Mouse (Mus musculus) forebrain, embryonic 13.5 days (tissue): ENCODE results near the gene Pola1. TPM values are rescaled to one million over a fixed set of nuclear protein-coding genes. Genes with fewer than 3 reads are reported as not detected.

Experiments used
- ATAC-seq: fragments of 200-750 bp; cut with Nextera tagmentation; 2 replicates; pipeline ENCODE4 v1.8.0; 2017
- H3K27ac ChIP-seq: fragments of 300-500 bp; sonication (generic); 2 replicates; pipeline ENCODE4 v1.5.1; 2015; ENCODE audit warnings: inconsistent platforms, mild to moderate bottlenecking, moderate library complexity
- H3K27me3 ChIP-seq: fragments of 300-500 bp; sonication (generic); 2 replicates; pipeline ENCODE4 v1.6.1; 2015; ENCODE audit warnings: mild to moderate bottlenecking, inconsistent platforms
- H3K36me3 ChIP-seq: fragments of 300-500 bp; sonication (generic); 2 replicates; pipeline ENCODE4 v1.6.1; 2015; ENCODE audit warnings: mild to moderate bottlenecking, inconsistent platforms; ENCODE audit not compliant: poor library complexity, severe bottlenecking
- H3K4me1 ChIP-seq: fragments of 300-500 bp; sonication (generic); 2 replicates; pipeline ENCODE4 v1.6.1; 2015; ENCODE audit warnings: inconsistent platforms
- H3K4me2 ChIP-seq: fragments of 300-500 bp; sonication (generic); 2 replicates; pipeline ENCODE4 v1.6.1; 2015; ENCODE audit warnings: inconsistent platforms, mild to moderate bottlenecking, moderate library complexity
- H3K4me3 ChIP-seq: fragments of 300-500 bp; sonication (generic); 2 replicates; pipeline ENCODE4 v1.5.1; 2015; ENCODE audit warnings: mild to moderate bottlenecking, inconsistent platforms
- H3K9ac ChIP-seq: fragments of 300-500 bp; sonication (generic); 2 replicates; pipeline ENCODE4 v1.6.1; 2015; ENCODE audit warnings: mild to moderate bottlenecking, inconsistent platforms
- H3K9me3 ChIP-seq: fragments of 300-500 bp; sonication (generic); replicated peaks from 2 replicates; pipeline ENCODE4 v1.6.1; 2016; ENCODE audit warnings: inconsistent platforms
- WGBS: fragments of 180-500 bp; shearing (Covaris S2); methylation state at CpG from one replicate; pipeline ENCODE4 v1.1.7; 2015; 5-methylcytosine and 5-hydroxymethylcytosine counted together
- polyA plus RNA-seq: library from polyadenylated mRNA; unstranded; fragments of >200 nt; fragmentation: Nextera tagmentation; extraction: Ambion mirVana; gene quantifications from 2 replicates; pipeline ENCODE4 v1.2.1, GENCODE M21; 2015

Pola1 gene
- polyA plus RNA-seq, 1 experiment from 2014 or later, result 15.0 TPM

- no peaks in the 10 kb centered on the region; the same call in 1 of the 2 replicates for H3K27me3 ChIP-seq
- no peak overlapping the region; the same call in 1 of the 2 replicates for H3K4me3 ChIP-seq
- no peaks in the 10 kb centered on the region for H3K9me3 ChIP-seq
- WGBS, result 18% methylated on average over 6 of the region's 6 CpGs
- peak overlapping the region; percentile 92 for H3K27ac ChIP-seq
- peaks cover 36% of the 10 kb centered on the region for H3K4me1 ChIP-seq
- ATAC-seq, result 0 out of 2 replicates have a peak, but pooled peaks have one; percentile 3
- H3K36me3 ChIP-seq, result no peaks in the 10 kb centered on the region; the same call in 1 of the 2 replicates
- H3K4me2 ChIP-seq, result peak overlapping the region; percentile 57
- peak overlapping the region; percentile 52 for H3K9ac ChIP-seq
These were observed 332.2 kb downstream of the Pola1 start for GRCm38 (mm10) chrX:93299771-93300170.

GRCm38 (mm10) chrX:93299046-93299626, 332.8 kb downstream of the Pola1 start:
- Histone ChIP-seq H3K4me1 (peaks cover 39% of the 10 kb centered on the region), H3K4me2 (peak overlapping the region; percentile 57), H3K9me3 (no peaks in the 10 kb centered on the region), H3K27ac (peak overlapping the region; percentile 92), H3K9ac (peak overlapping the region; percentile 52), H3K4me3 (peak overlapping the region; percentile 26), H3K27me3 (peaks cover 3% of the 10 kb centered on the region; the same call in 1 of the 2 replicates), H3K36me3 (no peaks in the 10 kb centered on the region; the same call in 1 of the 2 replicates)
- ATAC-seq, result peak; percentile 37
- WGBS, result 7% methylated on average over 39 of the region's 43 CpGs

GRCm38 (mm10) chrX:93297001-93297441, 334.9 kb downstream of the Pola1 start:
- H3K4me2 ChIP-seq, result peak overlapping the region; percentile 61
- peak overlapping the region; percentile 92 for H3K27ac ChIP-seq
- H3K36me3 ChIP-seq, result no peaks in the 10 kb centered on the region; the same call in 1 of the 2 replicates
- H3K4me3 ChIP-seq, result peak overlapping the region; percentile 32
- H3K9me3 ChIP-seq, result no peaks in the 10 kb centered on the region
- WGBS, result 13% methylated on average over 22 of the region's 40 CpGs
- ATAC-seq, result 0 out of 2 replicates have a peak, but pooled peaks have one; percentile 5
- peaks cover 5% of the 10 kb centered on the region; the same call in 1 of the 2 replicates for H3K27me3 ChIP-seq
- H3K4me1 ChIP-seq, result peaks cover 39% of the 10 kb centered on the region
- peak overlapping the region; percentile 68 for H3K9ac ChIP-seq

GRCm38 (mm10) chrX:93295819-93296218, 336.1 kb downstream of the Pola1 start:
- no peaks in the 10 kb centered on the region; the same call in 1 of the 2 replicates for H3K36me3 ChIP-seq
- WGBS, result 22% methylated on average over 5 of the region's 5 CpGs
- peak overlapping the region; percentile 47 for H3K9ac ChIP-seq
- peak; percentile 8; the same call in 1 of the 2 replicates for ATAC-seq
- peaks cover 5% of the 10 kb centered on the region; the same call in 1 of the 2 replicates for H3K27me3 ChIP-seq
- peak overlapping the region; percentile 92 for H3K27ac ChIP-seq
- peak overlapping the region; percentile 61 for H3K4me2 ChIP-seq
- peaks cover 35% of the 10 kb centered on the region for H3K4me1 ChIP-seq
- peak overlapping the region; percentile 32 for H3K4me3 ChIP-seq
- H3K9me3 ChIP-seq, result no peaks in the 10 kb centered on the region

GRCm38 (mm10) chrX:93294736-93295490, 337.0 kb downstream of the Pola1 start:
- no peak for ATAC-seq
- peak overlapping the region; percentile 65 for H3K9ac ChIP-seq
- H3K36me3 ChIP-seq, result no peaks in the 10 kb centered on the region; the same call in 1 of the 2 replicates
- peak overlapping the region; percentile 92 for H3K27ac ChIP-seq
- H3K4me1 ChIP-seq, result peaks cover 26% of the 10 kb centered on the region
- peak overlapping the region; percentile 61 for H3K4me2 ChIP-seq
- H3K4me3 ChIP-seq, result peak overlapping the region; percentile 30
- H3K27me3 ChIP-seq, result 0 out of 2 replicates have a peak, but pooled peaks cover 5% of the 10 kb centered on the region
- H3K9me3 ChIP-seq, result no peaks in the 10 kb centered on the region
- WGBS, result 26% methylated on average over 22 of the region's 25 CpGs

GRCm38 (mm10) chrX:93292031-93292430, 339.9 kb downstream of the Pola1 start:
- Histone ChIP-seq H3K9ac (peak overlapping the region; percentile 91), H3K27ac (peak overlapping the region; percentile 88), H3K4me1 (peaks cover 10% of the 10 kb centered on the region), H3K4me3 (peak overlapping the region; percentile 60), H3K9me3 (no peaks in the 10 kb centered on the region), H3K4me2 (peak overlapping the region; percentile 61), H3K36me3 (peaks cover 8% of the 10 kb centered on the region), H3K27me3 (0 out of 2 replicates have a peak, but pooled peaks cover 5% of the 10 kb centered on the region)
- ATAC-seq, result no peak
- WGBS, result 27% methylated on average over 6 of the region's 6 CpGs

- Histone ChIP-seq H3K27me3 (0 out of 2 replicates have a peak, but pooled peaks cover 5% of the 10 kb centered on the region), H3K9ac (peak overlapping the region; percentile 91), H3K4me2 (peak overlapping the region; percentile 61), H3K4me3 (peak overlapping the region; percentile 60), H3K9me3 (no peaks in the 10 kb centered on the region), H3K4me1 (peaks cover 9% of the 10 kb centered on the region; the same call in 1 of the 2 replicates), H3K27ac (peak overlapping the region; percentile 88), H3K36me3 (peaks cover 8% of the 10 kb centered on the region; the same call in 1 of the 2 replicates)
- no peak for ATAC-seq
- 5% methylated on average over 12 of the region's 12 CpGs for WGBS
These were observed 342.0 kb downstream of the Pola1 start for GRCm38 (mm10) chrX:93289851-93290380.

- WGBS, result 34% methylated on average over 21 of the region's 37 CpGs
- Histone ChIP-seq H3K9me3 (no peaks in the 10 kb centered on the region), H3K36me3 (peaks cover 8% of the 10 kb centered on the region; the same call in 1 of the 2 replicates), H3K4me1 (peaks cover 8% of the 10 kb centered on the region; the same call in 1 of the 2 replicates), H3K27ac (peak overlapping the region; percentile 88), H3K4me2 (peak overlapping the region; percentile 61), H3K9ac (peak overlapping the region; percentile 91), H3K4me3 (peak overlapping the region; percentile 60), H3K27me3 (0 out of 2 replicates have a peak, but pooled peaks cover 2% of the 10 kb centered on the region)
- ATAC-seq, result no peak
These were observed 342.9 kb downstream of the Pola1 start for GRCm38 (mm10) chrX:93289076-93289475.

GRCm38 (mm10) chrX:93288339-93288738, 343.6 kb downstream of the Pola1 start:
- peaks cover 8% of the 10 kb centered on the region; the same call in 1 of the 2 replicates for H3K36me3 ChIP-seq
- 20% methylated on average over 21 of the region's 37 CpGs for WGBS
- no peaks in the 10 kb centered on the region for H3K9me3 ChIP-seq
- peak overlapping the region; percentile 88 for H3K27ac ChIP-seq
- no peak for ATAC-seq
- no peaks in the 10 kb centered on the region for H3K27me3 ChIP-seq
- H3K9ac ChIP-seq, result peak overlapping the region; percentile 91
- peak overlapping the region; percentile 61 for H3K4me2 ChIP-seq
- H3K4me3 ChIP-seq, result peak overlapping the region; percentile 60
- H3K4me1 ChIP-seq, result peaks cover 8% of the 10 kb centered on the region; the same call in 1 of the 2 replicates

- Histone ChIP-seq H3K36me3 (peaks cover 8% of the 10 kb centered on the region; the same call in 1 of the 2 replicates), H3K4me3 (peak within 1 kb of the TSS; percentile 60), H3K9ac (peak within 1 kb of the TSS; percentile 91), H3K27ac (peak within 1 kb of the TSS; percentile 88), H3K27me3 (no peaks in the 10 kb centered on the region), H3K4me1 (peaks cover 15% of the 10 kb centered on the region; the same call in 1 of the 2 replicates), H3K9me3 (no peaks in the 10 kb centered on the region), H3K4me2 (peak within 1 kb of the TSS; percentile 61)
- WGBS, result 25% methylated on average over 31 of the region's 31 CpGs
- ATAC-seq, result peak; percentile 94
These were observed 345.6 kb downstream of the Pola1 start, which contains the start of gene Arx for GRCm38 (mm10) chrX:93286291-93286893. Gene Arx, plus strand, starts transcription at chrX:93286445.

- peak overlapping the region; percentile 68 for H3K9ac ChIP-seq
- H3K4me3 ChIP-seq, result peak overlapping the region; percentile 60
- H3K36me3 ChIP-seq, result peaks cover 8% of the 10 kb centered on the region; the same call in 1 of the 2 replicates
- peaks cover 20% of the 10 kb centered on the region for H3K4me1 ChIP-seq
- no peaks in the 10 kb centered on the region for H3K27me3 ChIP-seq
- ATAC-seq, result no peak
- H3K27ac ChIP-seq, result peak overlapping the region; percentile 72
- 20% methylated on average over 10 of the region's 10 CpGs for WGBS
- H3K9me3 ChIP-seq, result no peaks in the 10 kb centered on the region
- H3K4me2 ChIP-seq, result peak overlapping the region; percentile 61
These were observed 346.9 kb downstream of the Pola1 start for GRCm38 (mm10) chrX:93285091-93285490.
